Mouse (Mus musculus) small intestine, adult 2 months (tissue): Measurements from ENCODE around the gene Zfyve28.

Source experiments
- CTCF ChIP-seq: fragments of 200-500 bp; IDR thresholded peaks from 2 replicates; pipeline ENCODE4 v1.5.1; 2012; ENCODE audit warnings: low read depth, mild to moderate bottlenecking, control low read depth, inconsistent platforms, low read length, moderate library complexity, mixed read lengths; ENCODE audit not compliant: insufficient replicate concordance, insufficient read length; ENCODE audit errors: extremely low read depth
- POLR2A ChIP-seq: fragments of 200-500 bp; IDR thresholded peaks from 2 replicates; pipeline ENCODE4 v1.6.1; 2012; ENCODE audit warnings: low read depth, mild to moderate bottlenecking, control low read depth, inconsistent platforms, low read length, moderate library complexity

DNA sequence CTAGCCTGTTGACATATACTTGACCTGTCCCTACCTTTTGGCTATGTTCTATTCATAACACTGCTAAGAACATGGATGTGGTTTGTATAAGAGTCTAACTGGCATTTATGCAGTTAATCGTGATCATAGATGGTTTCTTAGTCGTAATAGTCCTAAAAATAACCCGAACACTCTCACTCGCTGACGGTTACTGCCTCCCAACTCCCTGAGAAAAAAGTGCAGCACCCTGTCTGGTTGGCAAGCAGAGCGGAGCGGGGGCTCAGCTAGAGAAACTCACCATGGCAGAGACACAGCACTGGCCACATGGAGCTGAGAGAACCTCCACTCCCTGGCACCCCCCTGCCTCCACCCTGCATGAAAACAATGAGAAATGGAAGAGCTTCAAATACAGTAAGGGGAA lies 7.3 kb downstream of the Zfyve28 start:
- TF ChIP-seq CTCF, result no peak
- TF ChIP-seq POLR2A, result no peak
